Mouse (Mus musculus) cerebellum, postnatal 14 days (tissue): Measurements from ENCODE around the gene Ano1.
A peak's percentile ranks its signal among the peaks of the same experiment; 100 is the strongest.

Source experiments
- DNase-seq, 2 experiments: peaks; one replicate each; pipeline ENCODE4 v3.0.0; 2021; ENCODE audit warnings: mixed read lengths in 2 of 2

The Ano1 gene

DNA sequence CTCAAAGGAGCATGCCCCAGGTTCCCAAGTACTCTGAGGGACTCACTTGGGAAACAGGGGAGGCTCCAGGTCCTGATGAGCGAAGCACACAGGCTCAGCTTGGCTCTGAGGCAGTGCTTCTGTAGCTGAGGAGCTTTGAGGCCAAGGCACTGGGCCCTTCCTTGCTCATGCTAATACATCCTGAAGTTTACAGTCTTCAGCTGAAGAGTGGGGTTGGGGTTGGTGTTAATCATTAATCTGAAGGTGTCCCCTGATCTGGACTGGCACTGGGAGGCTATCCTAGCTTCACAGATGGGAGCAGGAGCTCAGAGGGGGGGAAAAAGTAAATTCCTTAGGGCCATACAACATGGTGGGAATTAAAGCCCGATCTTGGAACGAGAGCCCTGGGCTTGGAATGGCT lies 117.3 kb downstream of the Ano1 start:
- DNase-seq: no peak

- DNase-seq: no peak
These were observed 119.5 kb downstream of the Ano1 start for GRCm38 (mm10) chr7:144632321-144632720.

GRCm38 (mm10) chr7:144630622-144631021 lies 121.2 kb downstream of the Ano1 start:
- no peak for DNase-seq

DNA sequence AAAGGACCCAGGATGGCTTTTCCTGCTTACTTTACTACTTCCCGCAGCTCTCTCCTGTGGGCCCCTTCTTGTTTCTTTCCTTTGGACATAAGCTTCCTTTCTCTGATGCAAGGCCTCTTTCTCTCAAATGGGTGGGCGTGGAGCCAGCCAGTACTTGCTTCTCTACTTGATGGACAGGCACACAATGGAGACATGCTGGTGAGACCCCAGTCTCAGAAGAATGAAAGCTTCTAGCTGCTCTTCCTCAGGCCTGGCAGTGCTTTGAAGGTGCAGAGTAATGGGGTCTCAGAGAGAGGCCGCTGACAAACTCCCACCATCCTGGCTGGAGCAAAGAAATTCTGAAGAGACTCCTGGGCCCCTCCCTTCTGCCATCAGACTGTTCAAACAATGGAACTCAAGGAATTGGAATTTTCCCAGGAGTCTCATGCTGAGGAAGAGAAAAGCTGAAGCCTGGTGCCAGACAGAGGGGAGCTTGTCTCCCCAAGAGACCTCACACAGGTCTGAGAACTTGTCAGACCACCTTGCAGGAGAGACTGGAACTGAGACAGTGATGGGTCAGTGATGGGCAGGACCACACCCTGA lies 123.3 kb downstream of the Ano1 start:
- DNase-seq: peak; percentile 10 to 34

- DNase-seq: no peak
These were observed 124.0 kb downstream of the Ano1 start for GRCm38 (mm10) chr7:144627606-144628333.

DNA sequence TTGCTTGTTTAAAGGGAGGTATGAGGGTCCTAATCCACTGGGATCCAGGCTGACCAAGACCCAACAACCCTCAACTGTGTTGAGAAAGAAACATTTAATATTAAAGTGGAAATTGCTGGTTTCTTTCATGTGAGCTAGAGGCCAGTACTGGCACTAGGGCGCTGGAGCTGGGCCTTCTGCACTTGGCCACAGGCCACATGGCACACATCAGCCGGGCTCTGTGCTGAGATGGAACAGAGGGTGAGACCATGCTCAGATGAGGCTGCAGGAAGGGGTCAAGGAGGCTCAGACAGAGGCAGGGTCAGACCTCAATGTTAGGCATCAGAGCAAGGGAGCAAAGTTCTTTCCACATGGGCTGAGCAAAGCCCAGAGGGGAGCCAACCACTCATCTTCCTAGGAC lies 125.7 kb downstream of the Ano1 start:
- DNase-seq: peak; percentile 35 to 51

- DNase-seq: peak; percentile 21 to 22
These were observed 130.8 kb downstream of the Ano1 start for GRCm38 (mm10) chr7:144620721-144621681.

DNA sequence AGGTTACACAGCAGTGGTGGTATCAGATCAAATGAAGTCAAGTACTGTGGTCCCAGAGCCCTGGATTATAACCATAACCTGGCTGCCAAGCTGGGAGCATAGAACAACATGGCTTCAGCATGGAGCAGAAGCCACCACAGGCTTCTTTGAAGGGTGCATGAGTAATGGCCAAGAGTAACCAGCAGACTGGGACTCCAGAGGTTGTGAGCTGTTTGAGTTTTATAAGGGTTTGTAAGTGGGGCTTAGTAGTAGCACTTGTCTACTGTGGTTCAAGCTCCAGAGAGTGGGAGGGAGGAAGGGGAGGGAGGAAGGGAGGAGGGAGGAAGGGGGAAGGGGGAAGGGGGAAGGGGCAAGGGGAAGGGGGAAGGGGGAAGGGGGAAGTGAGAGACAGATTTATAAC lies 131.5 kb downstream of the Ano1 start:
- DNase-seq: no peak

- no peak for DNase-seq
These were observed 136.4 kb downstream of the Ano1 start for GRCm38 (mm10) chr7:144615343-144615742.

GRCm38 (mm10) chr7:144612829-144613228 lies 138.9 kb downstream of the Ano1 start:
- DNase-seq: peak; percentile 57 to 61

- DNase-seq: no peak
These were observed 139.4 kb downstream of the Ano1 start for GRCm38 (mm10) chr7:144612351-144612750.

DNA sequence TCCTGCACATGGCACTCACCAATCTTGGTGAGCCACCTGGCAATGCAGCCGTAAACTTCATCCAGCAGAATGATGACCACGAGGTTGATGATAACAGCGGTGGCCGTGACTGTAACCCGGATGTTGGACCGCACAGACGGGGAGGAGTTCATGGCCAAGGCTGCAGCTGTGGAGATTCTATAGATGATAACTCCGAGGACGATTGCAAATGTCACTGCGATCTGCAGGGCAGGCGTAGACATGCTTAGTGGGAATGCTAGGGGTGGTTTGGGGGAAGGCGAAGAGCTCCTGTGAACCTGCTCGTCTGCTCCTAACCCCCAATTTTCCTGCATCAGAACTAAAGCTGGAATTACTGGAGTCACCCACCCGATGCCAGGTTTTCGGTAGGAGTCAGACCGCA lies 140.2 kb downstream of the Ano1 start:
- no peak for DNase-seq

- DNase-seq: no peak
These were observed 142.2 kb downstream of the Ano1 start for GRCm38 (mm10) chr7:144609568-144609967.

GRCm38 (mm10) chr7:144607862-144608261 lies 143.9 kb downstream of the Ano1 start:
- no peak for DNase-seq

GRCm38 (mm10) chr7:144604735-144605134 lies 147.0 kb downstream of the Ano1 start:
- DNase-seq: no peak

DNA sequence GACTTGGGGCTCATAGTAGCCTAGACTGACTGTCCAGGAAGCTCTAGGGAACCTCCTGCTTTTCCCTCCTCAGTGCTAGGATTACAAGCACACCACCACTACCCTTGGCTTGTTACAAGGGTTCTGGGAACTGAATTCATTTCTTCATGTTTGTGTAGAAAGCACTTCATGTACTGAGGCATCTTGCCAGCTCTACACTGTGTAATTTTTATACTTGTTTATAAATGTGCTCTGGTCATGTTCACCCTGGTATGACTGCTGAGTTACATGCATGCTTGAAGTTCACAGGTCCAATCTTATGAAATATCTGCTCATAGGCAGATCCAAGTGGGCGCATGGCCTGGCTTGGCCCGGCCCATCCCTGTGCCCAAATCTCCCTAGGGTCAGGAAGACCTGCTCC lies 147.5 kb downstream of the Ano1 start:
- no peak for DNase-seq

- DNase-seq: no peak
These were observed 151.4 kb downstream of the Ano1 start for GRCm38 (mm10) chr7:144600333-144600900.

GRCm38 (mm10) chr7:144589508-144589907 lies 162.3 kb downstream of the Ano1 start:
- no peak for DNase-seq

DNA sequence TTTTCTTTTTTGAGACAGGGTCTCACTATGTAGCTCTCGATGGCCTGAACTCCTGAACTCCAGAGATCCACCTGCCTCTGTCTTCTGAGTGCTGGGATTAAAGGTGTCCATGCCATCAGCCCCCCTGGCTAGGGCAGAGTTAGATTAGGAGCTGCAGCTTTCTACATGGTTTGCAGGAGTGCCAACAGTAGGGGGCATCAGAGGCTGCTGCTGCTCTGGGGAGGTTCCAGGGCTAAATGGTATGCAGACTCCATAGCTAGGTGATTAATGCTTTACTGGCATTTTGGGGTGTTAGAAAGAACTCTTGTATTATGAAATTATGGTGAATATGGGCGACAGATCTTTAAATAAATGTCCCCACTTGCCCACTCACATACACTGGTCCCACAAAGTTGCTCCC lies 164.5 kb downstream of the Ano1 start:
- DNase-seq: peak; percentile 57 to 69

GRCm38 (mm10) chr7:144585648-144586047 lies 166.1 kb downstream of the Ano1 start:
- DNase-seq: peak; percentile 90 to 95

GRCm38 (mm10) chr7:144583619-144584018 lies 168.2 kb downstream of the Ano1 start:
- DNase-seq: peak; percentile 62 to 74

DNA sequence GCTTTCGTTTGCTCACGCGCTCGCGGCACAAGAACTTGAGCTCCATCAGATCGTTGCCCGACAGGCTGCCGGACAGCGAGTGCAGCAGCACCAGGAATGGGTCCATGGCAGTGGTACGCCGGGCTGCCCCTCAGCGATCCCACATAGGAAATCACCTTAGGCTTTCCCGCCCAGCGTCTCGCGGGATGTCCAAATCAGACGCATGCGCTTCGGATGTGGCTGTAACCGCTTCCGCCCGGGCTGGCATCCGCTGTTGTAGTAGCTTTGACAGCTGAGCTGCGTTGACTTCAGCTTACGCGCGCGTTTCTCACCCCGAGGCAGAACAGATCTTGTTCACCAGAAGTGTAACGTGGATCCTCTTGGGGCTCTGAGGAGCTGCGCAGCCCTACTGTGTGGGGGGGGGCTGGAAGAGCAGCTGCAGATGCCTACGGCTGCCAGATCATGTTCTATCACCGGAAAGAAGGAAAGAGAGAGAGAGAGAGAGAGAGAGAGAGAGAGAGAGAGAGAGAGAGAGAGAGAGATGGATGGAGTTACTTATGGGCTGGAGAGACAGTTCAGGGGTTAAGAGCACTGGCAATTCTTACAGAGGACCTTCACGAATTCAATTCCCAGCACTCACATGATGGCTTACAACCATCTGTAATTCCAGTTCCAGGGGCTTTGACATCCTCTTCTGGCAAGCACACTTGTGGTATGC lies 169.3 kb downstream of the Ano1 start, which contains the start of gene Fadd:
Fadd (minus strand) TSS at position 180 of the 697 bp plus-strand sequence.
- peak; percentile 97 to 98 for DNase-seq
